In the genomic region with DNA sequence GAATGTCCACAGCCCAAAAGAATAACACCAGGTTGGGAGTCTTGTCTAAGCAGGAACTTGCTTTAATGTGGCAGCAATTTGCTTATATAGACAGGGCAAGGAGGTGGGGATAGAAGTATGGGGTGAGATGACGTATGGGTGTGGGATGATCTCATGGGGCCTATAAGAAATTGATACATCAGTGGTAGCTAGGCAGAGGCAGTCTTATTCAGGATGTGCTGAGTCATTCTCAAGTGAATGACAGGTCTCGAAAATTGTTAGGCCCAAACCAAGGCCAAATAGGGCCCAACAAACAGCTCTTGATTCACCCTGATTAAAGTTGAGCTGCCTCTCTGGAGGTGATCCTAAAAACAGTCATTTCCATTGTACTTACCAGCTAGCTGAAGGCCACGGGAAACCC, we compare ENCODE assay signal across 27 mouse cellular contexts.
DNase-seq lines count a peak whose midpoint lies in the region; ATAC-seq and TF ChIP-seq lines count a peak whose summit lies in the region.
"Had no signal": no experiment of that assay in that cellular context is flagged by ENCODE, and none has a peak within 500 bp of the region (broad histone marks: within the 10 kb centered on the region; RNA-seq: fewer than 3 reads in every experiment).

No protein-coding gene starts in this region.

- H3K36me3 ChIP-seq in G1E (replicated peaks), result no peaks in the 10 kb centered on the region
- H3K36me3 ChIP-seq: embryonic facial prominence, embryonic 10.5 days; embryonic facial prominence, embryonic 13.5 days; forebrain, embryonic 12.5 days; forebrain, embryonic 15.5 days; heart, embryonic 10.5 days; heart, embryonic 13.5 days; hindbrain, embryonic 12.5 days; hindbrain, embryonic 15.5 days; intestine, embryonic 15.5 days had no signal

- TF ChIP-seq CTCF in G1E (IDR thresholded peaks at IDR 0.05; ENCODE audit: low read depth, low read length), result no peak

- no peak overlapping the region for H3K4me3 ChIP-seq in G1E (ENCODE audit: low read depth, low read length)
- H3K4me3 ChIP-seq: embryonic facial prominence, embryonic 10.5 days; embryonic facial prominence, embryonic 13.5 days; erythroblast, embryonic 14.5 days; forebrain, embryonic 12.5 days; forebrain, embryonic 15.5 days; heart, embryonic 10.5 days; heart, embryonic 13.5 days; hindbrain, embryonic 12.5 days; hindbrain, embryonic 15.5 days; intestine, embryonic 15.5 days had no signal

- DNase-seq in 3T3-L1 (ENCODE audit: low read depth, low spot score) (peak; percentile 43), G1E (ENCODE audit: low spot score) (no peak)
- DNase-seq in CD4-positive helper T cell, adult 2 months (ENCODE audit: low read depth, low spot score), result peak; percentile 6
- DNase-seq in thymus, postnatal 4 days, result no peak
- no peak for DNase-seq in layer of hippocampus, postnatal 10 days (ENCODE audit: low spot score in 2 of 2)
- no peak for DNase-seq in layer of hippocampus, postnatal 36 days
- DNase-seq: adrenal gland, postnatal 25 days; cerebellum, adult 11-12 months; cerebellum, adult 8-10 months; cerebellum, postnatal 10 days; cerebellum, postnatal 36 days; embryo, embryonic 11 days; gastrocnemius, postnatal 25 days; heart, adult 18-20 months; heart, postnatal 14 days; kidney, adult 11 months had no signal

- H3K9me3 ChIP-seq in G1E (replicated peaks), result no peaks in the 10 kb centered on the region
- H3K9me3 ChIP-seq: embryonic facial prominence, embryonic 10.5 days; embryonic facial prominence, embryonic 13.5 days; forebrain, embryonic 12.5 days; forebrain, embryonic 15.5 days; heart, embryonic 10.5 days; heart, embryonic 13.5 days; hindbrain, embryonic 12.5 days; hindbrain, embryonic 15.5 days; intestine, embryonic 15.5 days had no signal

- 0 out of 2 replicates have a peak, but pooled peaks have one; percentile 15 for ATAC-seq in G1E (ENCODE audit: extremely low read depth, insufficient number of reproducible peaks, low FRiP score, poor library complexity, severe bottlenecking)
- ATAC-seq in megakaryocyte progenitor cell, adult 5-6 weeks (replicated peaks; ENCODE audit: poor library complexity), result peak; percentile 44; the same call in 1 of the 2 replicates
- ATAC-seq: forebrain, embryonic 15.5 days; intestine, embryonic 15.5 days had no signal

- no peaks in the 10 kb centered on the region; the same call in 1 of the 2 replicates for H3K4me1 ChIP-seq in G1E (ENCODE audit: insufficient read depth, low read depth, low read length)
- H3K4me1 ChIP-seq: embryonic facial prominence, embryonic 10.5 days; embryonic facial prominence, embryonic 13.5 days; forebrain, embryonic 12.5 days; forebrain, embryonic 15.5 days; heart, embryonic 10.5 days; heart, embryonic 13.5 days; hindbrain, embryonic 12.5 days; hindbrain, embryonic 15.5 days; intestine, embryonic 15.5 days had no signal

- no peaks in the 10 kb centered on the region; the same call in 1 of the 2 replicates for H3K27me3 ChIP-seq in G1E (ENCODE audit: insufficient read depth, low read length)
- H3K27me3 ChIP-seq: embryonic facial prominence, embryonic 13.5 days; forebrain, embryonic 12.5 days; forebrain, embryonic 15.5 days; heart, embryonic 13.5 days; hindbrain, embryonic 12.5 days; hindbrain, embryonic 15.5 days; intestine, embryonic 15.5 days had no signal

Comparison
In these comparisons a context has a peak if more than half of its experiments do, and no peak if none do; other contexts are left out.
1. DNase-seq: peak in 3T3-L1 (single experiment) and CD4-positive helper T cell, adult 2 months (single experiment); none in G1E (single experiment), thymus, postnatal 4 days (single experiment), layer of hippocampus, postnatal 10 days (0 of 2) and layer of hippocampus, postnatal 36 days (0 of 2).